Mouse (Mus musculus): Measurements from ENCODE around the gene Ngef.
A peak's percentile ranks its signal among the peaks of the same experiment; 100 is the strongest.

The Ngef gene

DNA sequence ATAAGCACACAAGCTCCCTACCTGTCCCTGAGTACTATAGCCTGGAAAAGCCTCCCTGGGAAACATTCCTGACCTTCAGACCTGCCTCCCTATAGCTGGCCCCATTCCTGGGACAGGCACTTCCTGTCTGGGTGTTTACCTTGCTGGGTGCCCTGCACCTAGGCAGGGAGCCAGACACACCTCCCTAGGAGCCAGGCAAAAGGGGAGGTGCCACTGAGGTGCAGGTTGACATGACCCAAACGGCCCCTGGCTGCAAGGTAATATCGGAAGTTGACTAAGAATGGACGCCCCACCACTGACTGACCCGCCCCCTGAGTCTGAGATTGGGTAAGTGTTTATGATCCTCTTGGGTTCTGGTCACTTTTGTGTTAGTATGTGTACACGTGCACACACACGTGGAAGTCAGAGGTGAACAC, at the start of gene Ngef:
Ngef (minus strand) TSS at position 71 of the 416 bp plus-strand sequence.
- no peak for DNase-seq (ENCODE audit: low read depth, low spot score)

DNA sequence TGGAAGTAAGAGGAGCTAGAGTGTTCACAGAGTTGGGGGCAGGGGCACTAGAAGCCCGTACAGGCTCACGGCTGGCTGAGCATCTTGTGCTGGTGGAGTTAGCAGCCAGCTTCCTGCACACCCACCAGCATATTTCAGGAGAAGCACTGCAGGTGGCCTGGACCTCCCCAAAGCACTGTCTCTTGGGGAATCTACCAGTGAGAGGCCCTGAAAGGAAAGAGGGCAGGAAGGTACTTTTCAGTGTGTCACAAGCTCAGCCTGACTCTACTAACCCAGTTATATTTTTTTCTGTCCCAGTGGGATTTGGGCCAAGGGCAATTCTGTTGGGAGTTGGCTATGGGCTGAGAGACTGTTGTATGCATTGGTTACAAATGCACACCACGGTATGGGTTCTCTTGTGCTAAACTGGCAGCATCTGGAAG, 48.2 kb upstream of the Ngef start:
- no peak for DNase-seq (ENCODE audit: low read depth, low spot score)

DNA sequence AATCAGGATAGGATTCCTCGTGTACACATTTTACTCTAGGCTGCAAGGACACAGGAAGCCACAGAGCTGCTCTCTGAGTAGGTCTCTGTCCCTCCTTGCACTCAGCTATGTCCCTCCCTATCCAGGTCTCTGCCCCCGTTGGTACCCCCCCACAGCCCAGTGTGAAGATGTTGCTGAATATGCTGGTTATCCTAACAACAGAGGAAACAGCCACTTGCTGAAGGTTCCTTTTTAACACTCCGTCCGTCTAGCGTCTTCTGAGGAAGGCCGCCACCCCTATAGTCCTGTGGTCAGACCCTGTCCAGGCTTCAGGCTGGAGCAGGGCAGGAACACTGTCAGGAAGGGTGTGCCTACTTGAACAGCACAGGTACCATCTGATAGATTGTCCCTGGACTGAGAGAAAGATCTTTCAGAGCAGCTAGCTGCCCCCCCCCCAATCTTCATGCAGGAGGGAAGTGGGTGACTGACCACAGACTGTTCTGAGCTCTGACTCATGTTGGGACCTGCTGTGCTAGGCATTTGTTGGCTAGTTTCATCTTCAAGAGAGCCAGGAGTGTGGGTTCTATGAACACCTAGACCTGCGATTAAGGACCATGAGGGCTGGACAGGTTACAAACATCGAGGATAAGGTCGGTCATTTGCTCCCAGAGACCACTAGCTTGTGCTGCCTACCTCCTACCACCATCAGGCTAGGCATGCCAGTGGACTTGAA, 47.6 kb upstream of the Ngef start:
- DNase-seq (ENCODE audit: low read depth, low spot score) = no peak

DNA sequence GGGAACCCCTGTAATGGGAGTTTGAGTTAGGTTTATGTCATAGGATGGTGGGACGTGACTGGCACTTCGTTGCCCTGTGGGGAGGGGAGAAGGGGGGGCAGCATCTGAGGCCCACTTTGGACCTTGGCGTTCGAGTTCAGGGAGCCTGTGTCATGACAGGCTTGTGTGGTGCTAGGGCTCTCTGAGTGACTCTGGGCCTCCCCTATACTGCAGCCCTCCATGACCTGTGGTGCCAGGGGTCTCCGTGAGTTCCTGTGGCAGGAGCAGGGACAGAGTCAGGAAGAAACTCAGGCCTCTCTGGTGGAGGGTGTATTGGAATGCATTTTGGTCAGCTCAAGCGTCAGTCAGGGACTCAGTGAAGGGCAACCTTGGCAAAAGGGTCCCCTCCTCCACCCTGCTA, 47.0 kb upstream of the Ngef start:
- DNase-seq (ENCODE audit: low read depth, low spot score) = no peak

DNA sequence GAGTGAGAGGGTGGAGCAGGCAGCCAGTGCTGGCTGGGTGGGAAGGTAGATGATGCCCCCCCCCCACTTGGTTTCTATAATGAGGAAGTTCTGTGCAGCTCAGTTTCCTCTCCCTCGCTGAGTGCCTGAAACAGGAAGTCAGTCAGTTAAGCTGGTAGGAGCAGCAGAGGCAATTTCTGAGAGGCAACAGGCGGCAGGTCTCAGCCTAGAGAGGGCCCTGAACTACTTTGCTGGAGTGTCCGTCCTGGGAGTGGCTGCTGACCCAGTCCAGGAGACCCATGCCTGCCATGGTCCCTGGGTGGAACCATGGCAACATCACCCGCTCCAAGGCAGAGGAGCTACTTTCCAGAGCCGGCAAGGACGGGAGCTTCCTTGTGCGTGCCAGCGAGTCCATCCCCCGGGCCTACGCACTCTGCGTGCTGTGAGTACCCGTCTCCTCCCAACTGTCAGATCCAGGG, 46.6 kb upstream of the Ngef start, which contains the start of gene Inpp5d:
Inpp5d (plus strand) TSS at position 102 of the 458 bp plus-strand sequence.
- no peak for DNase-seq (ENCODE audit: low read depth, low spot score)

DNA sequence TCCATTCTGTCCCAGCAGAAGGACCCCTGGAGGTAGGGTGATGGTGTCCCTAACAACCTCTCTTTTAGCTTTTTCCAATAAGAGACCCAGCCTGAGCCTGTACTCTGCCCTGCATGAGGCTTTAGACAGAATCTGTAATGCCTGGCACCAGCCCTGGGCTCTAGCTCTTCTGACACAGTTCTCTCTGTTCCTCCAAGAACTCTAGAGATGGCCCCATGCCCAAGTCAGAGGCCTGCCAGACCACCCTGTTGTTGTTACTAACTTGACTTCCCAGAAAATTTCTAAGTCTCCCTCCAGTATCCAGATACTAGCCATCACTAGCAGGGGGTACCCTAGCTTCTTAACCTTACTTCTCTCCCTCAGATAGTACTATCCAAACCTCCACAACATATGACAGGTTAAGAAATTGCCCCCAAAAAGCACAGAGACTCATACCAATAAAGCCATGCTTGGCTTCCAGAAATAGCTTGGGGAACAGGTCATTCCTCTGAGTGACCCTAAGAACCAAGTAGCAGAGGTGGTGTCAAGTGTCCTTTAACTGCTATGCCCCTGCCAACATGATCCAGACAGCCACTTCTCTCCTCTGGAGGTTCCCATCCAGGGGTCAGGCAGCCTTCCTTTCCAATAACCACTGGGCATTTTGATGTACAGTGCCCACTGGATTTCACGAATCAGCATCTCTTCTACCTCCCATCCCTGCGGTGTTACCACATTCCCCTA, 41.1 kb upstream of the Ngef start:
- no peak for DNase-seq (ENCODE audit: low read depth, low spot score)

DNA sequence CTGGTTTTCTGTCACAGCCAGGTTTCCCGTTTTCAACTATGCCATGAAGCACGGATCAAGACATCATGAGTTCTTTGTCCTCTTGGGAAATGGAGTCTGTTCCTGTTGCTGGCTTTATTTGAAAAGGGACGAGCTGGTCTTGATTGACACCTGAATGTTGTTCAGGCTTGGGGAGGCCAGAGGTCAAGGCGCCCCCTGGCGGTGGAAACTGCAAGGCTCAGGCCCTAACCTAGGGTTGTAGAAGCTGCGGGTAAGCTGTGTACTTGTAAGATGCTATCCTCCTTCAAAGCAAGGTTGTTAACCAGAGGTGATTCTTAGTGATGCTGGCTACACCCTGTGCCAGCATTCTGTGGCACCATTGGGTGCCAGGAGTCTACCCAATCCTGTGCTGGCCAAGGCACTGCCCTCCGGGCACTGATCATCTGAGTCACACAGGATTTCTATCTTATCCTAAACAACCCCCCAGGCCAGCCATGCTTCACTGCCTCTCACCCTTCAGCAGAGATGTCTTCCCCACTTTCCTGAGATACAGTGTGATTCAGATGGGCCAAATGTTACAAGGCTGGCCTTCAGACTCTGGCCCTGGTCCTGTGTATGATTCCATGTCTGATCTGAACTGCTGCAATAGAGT, 34.9 kb upstream of the Ngef start:
- DNase-seq (ENCODE audit: low read depth, low spot score) = peak; percentile 23

DNA sequence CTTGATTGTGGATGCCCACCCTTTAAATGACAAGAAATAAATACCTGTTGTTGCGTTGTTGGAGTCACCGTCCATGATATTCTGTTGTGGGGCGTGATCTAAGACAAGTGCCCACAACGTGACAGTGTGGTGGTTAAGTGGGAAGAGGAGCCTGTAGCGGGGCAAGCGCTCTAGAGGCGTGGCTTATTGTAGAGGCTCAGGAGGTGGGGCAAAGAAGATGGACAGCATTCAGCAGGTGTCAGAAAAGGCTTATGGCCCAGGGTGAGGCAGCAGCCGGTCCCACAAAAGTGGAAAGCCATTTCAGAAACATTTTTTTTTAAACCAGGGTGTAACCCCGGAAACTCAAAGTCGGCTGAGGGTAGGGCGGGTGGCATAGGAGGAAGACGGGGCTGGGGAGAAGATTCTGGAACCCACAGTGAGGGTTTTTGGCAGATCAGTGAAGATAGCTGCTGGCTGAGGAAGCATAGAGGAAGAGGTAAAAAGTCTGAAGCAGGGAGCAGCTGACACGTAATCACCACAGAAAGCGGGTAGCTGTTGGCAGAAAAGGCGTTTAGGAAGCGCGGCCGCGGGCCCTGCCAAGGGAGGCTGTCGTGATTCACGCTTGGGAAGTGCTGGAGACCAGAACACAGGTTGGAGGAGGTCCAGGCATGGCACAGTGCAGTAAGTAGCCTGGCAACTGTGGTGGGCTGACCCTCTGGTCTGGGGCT, 33.9 kb upstream of the Ngef start:
- DNase-seq (ENCODE audit: low read depth, low spot score) = no peak

DNA sequence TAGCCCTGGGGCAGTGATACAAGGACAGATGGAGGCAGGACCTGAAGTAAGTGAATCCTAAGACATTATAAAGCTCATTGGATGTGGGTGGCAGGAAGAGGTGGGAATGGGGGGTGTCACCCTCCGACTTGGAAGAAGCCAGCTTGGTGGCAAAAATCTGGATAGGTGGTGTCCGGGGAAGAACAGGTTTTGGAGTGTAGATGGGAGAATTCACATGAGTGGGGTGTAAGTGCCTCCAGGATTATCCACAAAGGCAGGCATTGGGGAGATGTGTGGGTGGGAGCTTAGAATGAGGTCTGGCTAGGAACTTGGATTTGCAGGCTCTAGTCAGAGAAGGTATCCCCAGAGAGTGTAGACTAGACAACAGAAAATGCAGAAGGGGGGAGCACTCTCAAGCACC, 31.6 kb upstream of the Ngef start:
- no peak for DNase-seq (ENCODE audit: low read depth, low spot score)

DNA sequence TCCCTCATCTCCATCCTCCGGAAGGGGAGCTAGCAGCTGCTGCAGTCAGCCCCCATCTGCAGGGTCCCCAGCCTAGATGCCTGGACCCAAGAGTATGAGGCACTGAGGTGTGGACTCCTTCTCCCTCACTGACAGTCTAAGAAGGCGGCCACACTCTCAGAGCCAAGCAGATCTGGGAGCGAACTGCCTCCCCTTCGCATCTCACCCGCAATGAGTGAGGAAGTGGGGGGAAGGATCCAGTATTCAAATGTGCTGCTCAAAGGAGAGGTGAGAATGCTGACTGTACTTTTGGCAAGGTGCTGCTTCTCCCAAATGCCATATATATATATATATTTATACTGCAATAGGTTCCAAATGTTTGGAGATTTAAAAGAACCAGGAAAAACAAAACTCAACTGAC, 29.7 kb upstream of the Ngef start:
- no peak for DNase-seq (ENCODE audit: low read depth, low spot score)

DNA sequence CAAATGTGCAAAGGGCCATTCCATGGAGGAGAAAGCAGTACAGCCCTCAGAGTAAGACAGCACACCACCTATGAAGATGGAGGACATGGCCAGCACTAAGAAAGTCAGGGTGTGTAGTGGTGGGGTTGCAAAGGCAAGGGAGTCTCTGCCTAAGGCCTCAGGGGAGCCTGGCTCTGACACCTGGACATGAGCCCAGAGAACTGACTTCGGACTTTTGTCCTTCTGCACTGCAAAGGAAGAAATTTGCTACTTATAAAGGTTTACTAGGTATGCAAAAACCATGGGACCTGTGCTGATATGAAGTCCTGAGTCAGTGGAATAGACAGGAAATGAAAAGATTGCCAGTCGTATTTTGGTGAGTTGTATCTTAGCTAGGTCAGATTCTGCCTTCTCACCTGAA, 28.1 kb upstream of the Ngef start:
- no peak for DNase-seq (ENCODE audit: low read depth, low spot score)

DNA sequence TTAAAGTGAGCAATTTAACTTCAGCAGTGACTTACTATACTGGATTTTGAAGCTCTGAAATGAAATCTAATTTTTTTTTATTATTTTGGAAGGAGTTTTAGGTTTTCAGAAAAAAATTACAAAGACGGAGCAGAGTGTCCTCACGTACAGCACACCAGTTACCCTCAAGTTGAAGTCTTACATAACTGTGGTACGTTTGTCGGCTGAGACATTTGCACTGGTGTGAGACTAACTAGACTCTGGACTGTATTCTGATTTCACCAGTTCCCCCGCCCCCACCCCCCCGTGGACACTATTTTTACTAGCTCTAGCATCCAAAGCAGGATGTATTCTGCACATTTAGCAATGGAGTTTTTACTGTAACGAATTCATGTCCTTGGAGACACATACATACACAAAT, 26.9 kb upstream of the Ngef start:
- no peak for DNase-seq (ENCODE audit: low read depth, low spot score)

DNA sequence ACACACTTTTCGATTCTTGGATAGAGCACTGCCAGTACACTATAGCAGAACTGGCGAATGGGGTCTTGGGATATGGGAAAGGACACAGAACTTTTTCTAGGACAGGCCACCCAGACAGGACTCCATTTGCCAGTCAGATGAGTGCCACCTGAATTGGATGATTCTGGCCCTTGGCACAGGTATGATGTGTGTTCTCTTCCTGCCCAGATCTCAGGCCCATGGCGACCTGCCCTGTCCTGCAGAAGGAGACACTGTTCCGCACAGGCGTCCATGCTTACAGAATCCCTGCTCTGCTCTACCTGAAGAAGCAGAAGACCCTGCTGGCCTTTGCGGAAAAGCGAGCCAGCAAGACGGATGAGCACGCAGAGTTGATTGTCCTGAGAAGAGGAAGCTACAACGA, 21.0 kb upstream of the Ngef start:
- DNase-seq (ENCODE audit: low read depth, low spot score) = no peak

DNA sequence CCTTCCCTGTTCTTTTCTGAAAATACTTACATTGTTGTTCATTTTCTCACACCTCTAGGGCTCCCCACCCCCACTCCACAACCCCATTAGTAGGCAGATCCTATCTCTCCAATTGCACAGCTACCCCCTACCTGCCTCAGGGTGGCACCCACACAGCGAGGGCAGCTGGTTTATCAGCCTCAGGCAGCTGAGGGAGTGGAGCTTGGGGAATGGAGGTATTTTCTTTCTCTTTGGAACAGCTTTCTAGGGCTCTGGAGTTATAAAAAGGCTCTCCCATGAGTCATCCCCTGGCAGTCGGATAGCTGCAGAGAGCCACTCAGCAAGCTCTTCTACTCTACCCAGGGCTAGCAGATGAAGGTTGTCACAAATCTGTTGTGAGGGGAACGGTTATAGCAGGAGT, 20.6 kb upstream of the Ngef start:
- DNase-seq (ENCODE audit: low read depth, low spot score) = no peak

DNA sequence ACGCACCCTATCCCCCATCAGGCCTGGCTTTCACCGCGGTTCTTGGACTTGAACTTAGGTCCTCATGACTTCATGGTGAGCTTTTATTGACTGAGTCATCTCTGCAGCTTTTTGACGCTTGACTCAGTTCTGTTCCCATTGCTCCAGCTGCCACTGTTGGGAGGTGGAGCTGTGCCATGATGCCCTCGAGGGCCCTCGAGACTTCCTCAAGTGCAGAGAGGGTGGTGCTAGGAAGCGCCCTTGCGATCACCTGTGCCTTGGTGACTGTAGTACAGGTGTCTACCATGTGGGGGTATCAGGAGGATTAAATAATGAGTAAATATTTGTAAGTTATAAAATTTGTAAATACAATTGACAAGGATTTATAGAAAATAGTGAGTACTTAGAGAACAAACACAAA, 16.3 kb upstream of the Ngef start:
- no peak for DNase-seq (ENCODE audit: low read depth, low spot score)

DNA sequence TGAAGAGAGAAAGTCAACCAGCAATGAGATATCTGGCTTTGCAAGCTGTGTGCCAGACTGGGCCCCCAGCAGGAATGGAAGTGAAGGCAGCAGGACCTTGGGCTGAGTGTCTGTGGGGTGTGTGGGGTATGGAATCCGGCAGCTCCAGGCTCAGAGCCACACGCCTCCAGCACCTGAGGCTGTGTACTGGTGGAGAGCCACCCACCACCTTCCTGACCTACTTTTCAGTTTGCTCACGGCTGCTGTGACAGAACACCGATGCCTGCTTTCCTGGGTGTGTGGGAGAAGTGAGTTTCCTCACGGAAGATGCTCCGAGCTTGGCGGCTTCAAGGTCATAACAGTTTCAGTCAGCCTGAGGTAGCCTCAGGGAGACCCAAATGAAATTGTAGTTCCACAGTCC, 15.5 kb upstream of the Ngef start:
- no peak for DNase-seq (ENCODE audit: low read depth, low spot score)

DNA sequence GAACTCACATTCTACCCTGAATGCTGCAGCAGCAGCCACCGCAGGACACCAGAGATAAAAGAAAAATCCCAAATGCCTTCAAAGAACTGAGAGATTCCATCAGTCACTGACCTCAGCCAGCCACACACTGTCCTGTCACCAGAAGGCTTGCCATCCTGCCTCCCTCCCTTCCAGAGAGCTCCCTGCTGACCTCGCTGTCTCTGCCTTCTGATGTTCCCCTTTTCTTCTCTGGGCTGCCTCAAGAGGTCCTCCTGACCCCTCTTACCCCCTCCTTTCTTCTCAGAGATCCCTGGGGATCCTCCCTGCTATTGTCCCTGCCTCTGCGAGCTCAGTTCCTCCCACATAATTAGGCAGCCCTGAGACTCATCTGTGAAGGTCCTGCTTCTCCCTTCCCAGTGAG, 7.2 kb upstream of the Ngef start:
- DNase-seq (ENCODE audit: low read depth, low spot score) = no peak

DNA sequence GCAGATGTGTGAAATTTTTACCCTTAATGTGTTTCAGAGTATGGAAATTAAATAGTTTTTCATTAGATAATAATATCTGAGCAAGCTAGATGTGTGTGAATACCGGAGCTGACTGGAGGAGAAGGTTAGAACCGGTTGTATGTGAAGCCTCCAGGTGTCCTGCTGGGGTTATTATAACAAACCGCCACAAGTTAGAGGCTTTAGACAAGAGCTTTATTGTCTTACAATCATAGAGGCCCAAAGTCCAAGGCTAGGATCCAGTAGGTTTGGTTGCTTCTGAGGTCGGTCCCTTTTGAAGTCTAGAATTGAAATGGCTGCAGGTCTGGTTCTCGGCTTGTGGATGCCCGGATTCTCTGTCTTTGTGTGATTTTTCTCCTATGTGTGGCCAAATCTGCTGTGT, 5.3 kb upstream of the Ngef start:
- DNase-seq (ENCODE audit: low read depth, low spot score) = no peak

DNA sequence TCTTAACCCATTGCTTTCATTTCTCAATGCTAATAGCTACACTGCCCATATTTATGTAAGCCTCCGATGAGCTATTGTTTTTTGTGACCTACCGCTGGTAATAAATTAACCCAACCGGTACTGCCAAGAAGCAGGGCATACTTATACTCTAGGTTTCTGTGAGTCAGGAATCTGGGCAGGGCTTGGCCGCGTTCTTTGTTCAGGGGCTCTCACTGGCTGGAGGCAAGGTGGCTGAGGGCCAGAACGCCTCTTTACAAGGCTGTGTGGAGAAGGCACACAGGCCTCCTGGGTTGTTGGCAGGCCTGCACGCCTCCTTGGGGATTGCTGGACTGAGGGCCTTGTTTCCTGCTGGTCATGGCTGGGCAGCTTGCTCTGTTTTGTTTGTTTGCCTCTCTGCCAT, 1.1 kb upstream of the Ngef start:
- DNase-seq (ENCODE audit: low read depth, low spot score) = no peak

DNA sequence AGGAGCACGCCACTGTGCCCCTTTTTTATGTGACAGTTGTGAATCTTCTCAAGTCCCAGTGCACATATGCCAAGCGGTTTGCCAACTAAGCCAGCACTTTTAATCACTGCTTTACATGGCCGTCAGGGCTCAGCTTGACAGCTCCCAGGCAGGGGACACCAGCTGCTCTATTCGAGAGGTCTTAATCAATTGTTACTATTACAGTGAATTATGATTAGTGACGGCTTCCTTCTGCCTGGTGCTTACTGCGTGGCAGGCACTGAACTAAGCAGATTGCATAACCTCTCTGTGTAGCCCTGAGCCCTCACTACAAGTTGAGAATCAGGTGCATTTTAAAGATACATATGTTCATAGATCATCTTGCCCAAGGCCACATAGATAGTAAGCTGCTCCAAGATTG, 683 bp upstream of the Ngef start:
- no peak for DNase-seq (ENCODE audit: low read depth, low spot score)

DNA sequence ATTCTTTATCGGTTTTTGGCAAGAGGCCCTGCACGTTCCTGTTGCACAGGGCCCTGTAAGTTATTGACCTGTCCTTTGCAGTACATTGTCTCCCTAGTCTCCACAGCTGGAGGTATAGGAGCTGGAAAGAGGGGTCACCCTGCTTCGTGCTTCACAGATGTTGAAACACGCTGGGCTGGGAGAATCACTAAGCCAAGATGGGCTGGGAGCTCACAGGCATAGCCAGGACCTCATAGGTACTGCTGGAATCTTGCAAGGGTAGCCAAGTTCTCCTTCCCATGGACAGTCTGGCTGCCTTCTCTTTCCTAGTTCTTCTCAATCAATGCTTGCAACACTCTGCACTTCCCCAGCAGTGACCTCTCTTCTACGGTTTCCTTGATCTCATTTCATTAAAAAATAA, 409 bp downstream of the Ngef start:
- no peak for DNase-seq (ENCODE audit: low read depth, low spot score)

DNA sequence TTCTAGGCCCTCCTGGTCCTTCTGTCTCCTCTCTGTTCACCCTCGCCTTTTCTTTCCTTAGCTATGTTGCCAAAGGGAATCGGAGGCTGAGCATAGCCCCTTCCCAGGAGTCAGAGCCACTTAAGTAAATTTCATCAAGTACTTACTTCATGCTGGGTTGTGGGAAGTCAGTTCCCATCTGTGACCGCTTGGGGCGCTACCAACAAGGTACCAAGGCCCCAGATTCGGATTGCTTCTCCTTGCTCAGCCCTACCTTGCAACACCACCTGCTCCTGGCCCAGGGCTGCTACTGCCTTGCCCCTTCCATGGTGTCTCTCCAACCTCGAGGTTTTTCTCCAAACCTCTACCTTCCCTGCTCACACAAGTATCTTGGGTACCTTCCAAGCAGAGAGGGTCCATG, 5.3 kb downstream of the Ngef start:
- no peak for DNase-seq (ENCODE audit: low read depth, low spot score)
